Mouse (Mus musculus): ENCODE measurements at regions not wholly inside any gene's neighbourhood (a gene's known extent, or its start where the extent isn't known, plus 50 kb on each side); places are given as distances from the start of the nearest gene placed in this dataset.

- no peak for DNase-seq (ENCODE audit: low spot score)
- no peak for ATAC-seq (ENCODE audit: insufficient read depth, low FRiP score, low TSS enrichment)
- H3K36me3 ChIP-seq (ENCODE audit: control insufficient read depth, insufficient read depth, low read length), result no peaks in the 10 kb centered on the region
- WGBS, result 64% methylated on average over 2 of the region's 2 CpGs
- no peak overlapping the region for H3K4me3 ChIP-seq (ENCODE audit: low read depth, low read length)
- no peaks in the 10 kb centered on the region for H3K27me3 ChIP-seq (ENCODE audit: control insufficient read depth, insufficient read depth, low read length)
- H3K9ac ChIP-seq (ENCODE audit: low read length), result no peak overlapping the region
- H3K9me3 ChIP-seq (ENCODE audit: control insufficient read depth, low read length), result no peaks in the 10 kb centered on the region
- H3K4me1 ChIP-seq (ENCODE audit: control insufficient read depth, insufficient read depth, low read length), result 0 out of 2 replicates have a peak, but pooled peaks cover under 1% of the 10 kb centered on the region
- no peak overlapping the region for H3K4me2 ChIP-seq (ENCODE audit: low read depth)
- H3K27ac ChIP-seq (ENCODE audit: low read depth, low read length), result no peak overlapping the region
These were observed 136.0 kb upstream of the Pdzrn3 start for GRCm38 (mm10) chr6:101513696-101514095.

DNA sequence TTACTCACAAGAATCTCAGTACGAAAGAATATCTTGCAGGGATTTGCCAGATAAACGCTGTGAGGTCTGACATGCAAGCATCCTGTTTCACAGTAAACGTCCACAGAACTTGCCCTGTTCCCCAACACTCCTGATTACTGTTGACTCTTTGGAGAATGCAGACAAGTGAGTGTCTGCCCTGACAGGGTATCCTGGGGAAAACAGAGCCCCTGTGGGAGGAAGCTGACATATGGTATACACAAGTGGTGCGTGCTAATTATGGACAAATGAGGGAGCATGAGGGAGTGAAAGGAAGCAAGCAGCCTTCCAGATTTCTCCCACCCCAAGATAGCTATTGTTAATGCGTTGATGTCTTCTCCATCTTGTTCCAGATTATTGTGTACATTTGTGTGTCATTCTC lies 124.5 kb upstream of the Pdzrn3 start:
- Histone ChIP-seq H3K9me3 (ENCODE audit: control insufficient read depth, low read length) (no peaks in the 10 kb centered on the region), H3K9ac (ENCODE audit: low read length) (no peak overlapping the region), H3K36me3 (ENCODE audit: control insufficient read depth, insufficient read depth, low read length) (no peaks in the 10 kb centered on the region), H3K4me3 (ENCODE audit: low read depth, low read length) (no peak overlapping the region), H3K27ac (ENCODE audit: low read depth, low read length) (no peak overlapping the region), H3K4me1 (ENCODE audit: control insufficient read depth, insufficient read depth, low read length) (no peaks in the 10 kb centered on the region), H3K4me2 (ENCODE audit: low read depth) (no peak overlapping the region), H3K27me3 (ENCODE audit: control insufficient read depth, insufficient read depth, low read length) (no peaks in the 10 kb centered on the region)
- 56% methylated on average over 5 of the region's 5 CpGs for WGBS
- ATAC-seq (ENCODE audit: insufficient read depth, low FRiP score, low TSS enrichment), result no peak
- no peak for DNase-seq (ENCODE audit: low spot score)

- Histone ChIP-seq H3K4me1 (ENCODE audit: control insufficient read depth, insufficient read depth, low read length) (no peaks in the 10 kb centered on the region), H3K36me3 (ENCODE audit: control insufficient read depth, insufficient read depth, low read length) (no peaks in the 10 kb centered on the region), H3K9ac (ENCODE audit: low read length) (no peak overlapping the region), H3K9me3 (ENCODE audit: control insufficient read depth, low read length) (no peaks in the 10 kb centered on the region), H3K4me2 (ENCODE audit: low read depth) (no peak overlapping the region), H3K27me3 (ENCODE audit: control insufficient read depth, insufficient read depth, low read length) (no peaks in the 10 kb centered on the region), H3K27ac (ENCODE audit: low read depth, low read length) (no peak overlapping the region), H3K4me3 (ENCODE audit: low read depth, low read length) (no peak overlapping the region)
- ATAC-seq (ENCODE audit: insufficient read depth, low FRiP score, low TSS enrichment) (no peak), DNase-seq (ENCODE audit: low spot score) (no peak)
- 82% methylated on average over 4 of the region's 4 CpGs for WGBS
These were observed 124.0 kb upstream of the Pdzrn3 start for GRCm38 (mm10) chr6:101501716-101502115.

DNA sequence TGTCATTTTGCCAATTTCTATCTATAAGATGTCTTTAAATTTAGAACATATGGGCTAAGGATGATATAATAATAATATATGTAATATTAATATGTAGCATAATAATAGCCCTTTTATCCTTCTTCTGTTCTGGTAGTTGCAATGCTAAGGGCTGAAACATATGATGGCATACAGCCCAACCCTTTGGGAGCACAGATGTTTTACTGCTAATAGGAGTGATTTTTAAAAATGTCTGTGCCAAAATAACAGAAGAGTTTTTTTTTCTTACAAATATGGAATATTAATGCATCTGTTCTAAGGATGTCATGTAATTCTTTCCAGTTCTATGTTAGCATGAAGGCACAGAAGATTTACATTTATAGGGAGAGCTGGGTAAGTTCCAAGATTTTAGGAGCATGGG lies 122.5 kb upstream of the Pdzrn3 start:
- no peaks in the 10 kb centered on the region for H3K9me3 ChIP-seq (ENCODE audit: control insufficient read depth, low read length)
- ATAC-seq (ENCODE audit: insufficient read depth, low FRiP score, low TSS enrichment), result no peak
- H3K27ac ChIP-seq (ENCODE audit: low read depth, low read length), result no peak overlapping the region
- no peak for DNase-seq (ENCODE audit: low spot score)
- no peaks in the 10 kb centered on the region for H3K4me1 ChIP-seq (ENCODE audit: control insufficient read depth, insufficient read depth, low read length)
- no peak overlapping the region for H3K4me2 ChIP-seq (ENCODE audit: low read depth)
- no peaks in the 10 kb centered on the region for H3K27me3 ChIP-seq (ENCODE audit: control insufficient read depth, insufficient read depth, low read length)
- no peak overlapping the region for H3K4me3 ChIP-seq (ENCODE audit: low read depth, low read length)
- no peak overlapping the region for H3K9ac ChIP-seq (ENCODE audit: low read length)
- no peaks in the 10 kb centered on the region for H3K36me3 ChIP-seq (ENCODE audit: control insufficient read depth, insufficient read depth, low read length)

DNA sequence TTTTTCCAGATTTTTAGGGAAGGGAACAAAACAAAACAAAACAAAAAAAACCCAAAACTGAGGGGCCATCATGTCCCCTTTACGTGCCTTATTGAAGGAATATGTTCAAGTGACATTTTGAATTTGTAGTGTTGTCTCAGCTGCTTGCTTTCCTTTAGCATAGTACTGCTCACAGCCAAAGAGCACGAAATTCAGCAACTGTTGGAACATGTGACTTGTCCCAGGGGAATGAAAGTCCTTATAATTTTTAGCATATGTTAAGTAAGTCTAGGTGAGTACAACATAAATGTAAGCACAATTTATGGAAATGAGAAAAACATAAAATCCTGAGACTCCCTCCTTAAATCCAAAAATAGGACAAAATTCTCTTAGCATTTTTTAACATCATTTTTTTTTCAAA lies 110.8 kb upstream of the Pdzrn3 start:
- DNase-seq (ENCODE audit: low spot score), result no peak

DNA sequence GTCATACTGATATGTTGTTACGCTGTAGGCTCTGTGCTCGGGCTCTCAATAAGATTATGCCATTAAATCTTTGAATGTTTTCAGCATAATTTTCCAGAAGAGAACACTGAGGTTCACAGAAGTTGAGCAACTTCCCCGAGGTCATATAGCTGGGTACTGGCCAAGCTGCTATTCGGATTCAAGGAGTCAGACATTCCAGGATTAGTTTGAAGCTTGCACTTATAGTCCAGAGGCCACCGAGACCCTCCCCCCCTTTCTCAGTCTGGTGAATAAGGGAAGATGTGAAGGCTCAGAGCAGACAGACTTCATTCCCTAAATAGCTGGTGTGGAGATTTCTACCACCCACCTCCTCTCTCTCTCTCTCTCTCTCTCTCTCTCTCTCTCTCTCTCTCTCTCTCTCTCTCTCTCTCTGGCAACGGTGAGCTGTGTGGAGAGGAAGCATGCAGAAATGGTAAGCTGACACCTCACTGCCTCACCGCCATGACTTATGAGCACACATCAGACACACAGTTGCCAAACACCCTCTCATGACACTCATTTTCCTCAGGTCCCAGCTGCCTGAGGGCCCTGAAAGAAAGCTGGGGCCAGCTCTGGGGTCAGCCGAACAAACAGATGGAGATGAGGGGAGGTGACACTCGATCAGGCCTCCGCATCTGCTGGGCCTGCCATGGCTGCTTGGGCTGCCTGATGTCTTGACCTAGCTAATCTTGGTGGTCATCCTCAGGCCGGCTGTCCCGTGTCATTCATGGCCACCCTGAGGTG lies 107.0 kb upstream of the Pdzrn3 start:
- H3K9me3 ChIP-seq (ENCODE audit: control insufficient read depth, low read length), result no peaks in the 10 kb centered on the region
- H3K4me2 ChIP-seq (ENCODE audit: low read depth), result no peak overlapping the region
- no peak overlapping the region for H3K9ac ChIP-seq (ENCODE audit: low read length)
- H3K4me1 ChIP-seq (ENCODE audit: control insufficient read depth, insufficient read depth, low read length), result 0 out of 2 replicates have a peak, but pooled peaks cover 2% of the 10 kb centered on the region
- H3K27ac ChIP-seq (ENCODE audit: low read depth, low read length), result no peak overlapping the region
- ATAC-seq (ENCODE audit: insufficient read depth, low FRiP score, low TSS enrichment) (no peak), DNase-seq (ENCODE audit: low spot score) (peak; percentile 38)
- 39% methylated on average over 12 of the region's 12 CpGs for WGBS
- no peaks in the 10 kb centered on the region for H3K27me3 ChIP-seq (ENCODE audit: control insufficient read depth, insufficient read depth, low read length)
- no peaks in the 10 kb centered on the region for H3K36me3 ChIP-seq (ENCODE audit: control insufficient read depth, insufficient read depth, low read length)
- H3K4me3 ChIP-seq (ENCODE audit: low read depth, low read length), result no peak overlapping the region

More for the DNA sequence above, 110.8 kb upstream of the Pdzrn3 start:
- H3K9ac ChIP-seq (ENCODE audit: low read length), result no peak overlapping the region
- no peaks in the 10 kb centered on the region for H3K27me3 ChIP-seq (ENCODE audit: control insufficient read depth, insufficient read depth, low read length)
- H3K27ac ChIP-seq (ENCODE audit: low read depth, low read length), result no peak overlapping the region
- WGBS, result 45% methylated on average over 2 of the region's 2 CpGs
- H3K4me3 ChIP-seq (ENCODE audit: low read depth, low read length), result no peak overlapping the region
- H3K4me2 ChIP-seq (ENCODE audit: low read depth), result no peak overlapping the region
- ATAC-seq (ENCODE audit: insufficient read depth, low FRiP score, low TSS enrichment), result no peak
- no peaks in the 10 kb centered on the region for H3K36me3 ChIP-seq (ENCODE audit: control insufficient read depth, insufficient read depth, low read length)
- H3K9me3 ChIP-seq (ENCODE audit: control insufficient read depth, low read length), result no peaks in the 10 kb centered on the region
- H3K4me1 ChIP-seq (ENCODE audit: control insufficient read depth, insufficient read depth, low read length), result 0 out of 2 replicates have a peak, but pooled peaks cover 2% of the 10 kb centered on the region

- no peak for ATAC-seq (ENCODE audit: insufficient read depth, low FRiP score, low TSS enrichment)
- 60% methylated on average over 9 of the region's 9 CpGs for WGBS
- Histone ChIP-seq H3K27ac (ENCODE audit: low read depth, low read length) (no peak overlapping the region), H3K9me3 (ENCODE audit: control insufficient read depth, low read length) (no peaks in the 10 kb centered on the region), H3K4me1 (ENCODE audit: control insufficient read depth, insufficient read depth, low read length) (0 out of 2 replicates have a peak, but pooled peaks cover 2% of the 10 kb centered on the region), H3K4me3 (ENCODE audit: low read depth, low read length) (no peak overlapping the region), H3K4me2 (ENCODE audit: low read depth) (no peak overlapping the region), H3K9ac (ENCODE audit: low read length) (no peak overlapping the region), H3K36me3 (ENCODE audit: control insufficient read depth, insufficient read depth, low read length) (no peaks in the 10 kb centered on the region), H3K27me3 (ENCODE audit: control insufficient read depth, insufficient read depth, low read length) (no peaks in the 10 kb centered on the region)
- peak; percentile 18 for DNase-seq (ENCODE audit: low spot score)
These were observed 105.2 kb upstream of the Pdzrn3 start for GRCm38 (mm10) chr6:101482635-101483465.

DNA sequence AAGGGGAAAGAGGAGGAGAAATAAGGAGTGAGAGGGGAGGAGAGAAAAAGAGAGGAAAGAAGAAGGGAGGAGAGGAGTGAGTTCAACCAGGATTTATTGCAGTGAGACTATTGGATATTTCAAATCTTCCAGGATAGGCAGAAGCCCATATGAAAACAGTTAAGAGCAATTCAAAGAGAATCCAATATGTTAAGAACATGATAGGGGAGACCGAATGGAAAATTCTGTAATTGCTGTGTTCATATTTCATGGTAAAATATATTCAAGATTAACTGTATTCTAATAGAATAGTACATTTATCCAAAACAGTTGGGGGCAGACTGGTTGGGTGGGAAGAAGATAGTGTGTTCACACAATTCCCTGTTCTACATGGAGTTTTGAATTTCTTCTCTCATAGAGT lies 96.3 kb upstream of the Pdzrn3 start:
- H3K27me3 ChIP-seq (ENCODE audit: control insufficient read depth, insufficient read depth, low read length), result no peaks in the 10 kb centered on the region
- no peak overlapping the region for H3K9ac ChIP-seq (ENCODE audit: low read length)
- no peak overlapping the region for H3K4me3 ChIP-seq (ENCODE audit: low read depth, low read length)
- H3K4me1 ChIP-seq (ENCODE audit: control insufficient read depth, insufficient read depth, low read length), result no peaks in the 10 kb centered on the region
- no peaks in the 10 kb centered on the region for H3K9me3 ChIP-seq (ENCODE audit: control insufficient read depth, low read length)
- ATAC-seq (ENCODE audit: insufficient read depth, low FRiP score, low TSS enrichment) (no peak), DNase-seq (ENCODE audit: low spot score) (no peak)
- WGBS, result 89% methylated on average over 1 of the region's 1 CpGs
- H3K4me2 ChIP-seq (ENCODE audit: low read depth), result no peak overlapping the region
- no peaks in the 10 kb centered on the region for H3K36me3 ChIP-seq (ENCODE audit: control insufficient read depth, insufficient read depth, low read length)
- no peak overlapping the region for H3K27ac ChIP-seq (ENCODE audit: low read depth, low read length)

Measured in neural tube, embryonic 11.5 days (tissue).